Mouse (Mus musculus) neural tube, embryonic 10.5 days (tissue): ENCODE measurements around the gene Olfr105-ps.

Experiments used
- DNase-seq: peaks from one replicate; pipeline ENCODE4 v3.0.0-alpha.2; 2017; ENCODE audit warnings: low spot score; ENCODE audit errors: extremely low spot score

The Olfr105-ps gene

DNA sequence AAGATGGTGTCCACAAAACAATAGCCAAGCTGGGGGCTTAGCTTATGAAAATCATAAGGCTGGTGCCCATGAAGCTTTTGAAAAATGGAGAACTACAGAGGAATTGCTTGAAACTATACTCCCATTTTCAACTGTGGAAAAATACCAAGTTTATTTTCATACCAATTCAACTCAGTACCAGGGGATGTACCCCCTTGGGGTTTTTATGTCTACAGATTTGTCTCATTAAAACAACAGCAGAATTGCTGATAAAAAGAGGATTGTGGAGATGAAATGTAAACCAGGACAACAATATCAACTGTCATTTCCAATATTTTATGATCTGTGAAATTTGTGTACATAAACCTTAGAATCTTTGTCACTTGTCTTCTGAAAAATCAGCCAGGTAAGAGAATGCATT lies at the start of gene Olfr105-ps:
Olfr105-ps (plus strand) TSS at position 301 of the 400 bp plus-strand sequence.
- no peak for DNase-seq

DNA sequence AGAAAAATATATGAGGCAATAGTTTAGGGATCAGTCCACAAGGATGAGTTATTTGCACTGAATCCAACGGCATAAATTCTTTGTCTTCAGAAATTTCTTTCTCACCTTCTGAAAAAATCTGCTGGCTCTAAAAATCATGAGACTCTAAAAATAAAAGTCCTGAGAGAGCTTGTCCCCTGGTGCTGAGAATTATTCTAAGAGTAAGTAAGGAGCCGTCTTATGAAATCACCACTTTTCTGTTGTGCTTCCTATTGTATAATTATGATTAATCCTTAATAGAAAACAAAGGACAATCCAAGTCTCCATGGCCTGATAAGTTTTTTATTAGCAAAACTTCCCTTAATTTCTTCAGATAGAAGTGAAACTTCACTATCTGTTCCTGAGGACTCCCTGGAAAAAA lies 39.2 kb upstream of the Olfr105-ps start, which contains the start of gene Olfr103:
Olfr103 (minus strand) TSS at position 101 of the 400 bp plus-strand sequence.
- DNase-seq: no peak

DNA sequence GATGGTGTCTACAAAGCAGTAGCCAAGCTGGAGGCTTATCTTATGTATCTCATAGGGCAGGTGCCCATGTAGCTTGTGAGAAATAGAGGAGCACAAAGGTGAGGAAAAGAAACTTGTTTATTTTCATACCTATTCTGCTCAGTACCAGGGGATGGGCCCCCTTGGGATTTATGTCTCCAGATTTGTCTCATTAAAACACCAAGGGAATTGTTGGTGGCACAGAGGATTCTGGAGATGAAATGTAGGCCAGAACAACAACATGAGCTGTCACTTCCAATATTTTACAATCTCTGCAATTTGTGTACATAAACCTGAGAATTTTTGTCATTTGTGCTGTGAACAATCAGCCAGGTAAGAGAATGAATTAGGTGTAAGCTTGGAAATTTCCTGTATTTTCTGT lies 19.6 kb upstream of the Olfr105-ps start, which contains the start of gene Olfr104-ps:
Olfr104-ps (plus strand) TSS at position 301 of the 400 bp plus-strand sequence.
- DNase-seq: no peak

DNA sequence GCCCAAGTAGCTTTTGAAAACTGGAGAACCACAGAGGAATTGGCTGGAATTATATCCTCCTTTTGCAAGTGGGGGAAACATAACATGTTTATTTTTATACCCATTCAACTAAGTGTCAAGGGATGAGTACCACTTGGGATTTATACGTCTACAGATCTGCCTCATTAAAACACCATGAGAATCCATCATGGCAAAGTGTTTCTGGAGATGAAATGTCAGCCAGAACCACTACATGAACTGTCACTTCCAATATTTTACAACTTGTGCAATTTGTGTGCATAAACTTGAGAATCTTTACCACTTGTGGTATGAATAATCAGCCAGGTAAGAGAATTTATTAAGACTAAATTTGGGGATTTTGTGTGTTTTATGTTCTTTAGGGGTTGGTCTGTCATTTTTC lies 11.3 kb downstream of the Olfr105-ps start, which contains the start of gene Olfr106-ps:
Olfr106-ps (plus strand) TSS at position 301 of the 400 bp plus-strand sequence.
- DNase-seq: no peak

DNA sequence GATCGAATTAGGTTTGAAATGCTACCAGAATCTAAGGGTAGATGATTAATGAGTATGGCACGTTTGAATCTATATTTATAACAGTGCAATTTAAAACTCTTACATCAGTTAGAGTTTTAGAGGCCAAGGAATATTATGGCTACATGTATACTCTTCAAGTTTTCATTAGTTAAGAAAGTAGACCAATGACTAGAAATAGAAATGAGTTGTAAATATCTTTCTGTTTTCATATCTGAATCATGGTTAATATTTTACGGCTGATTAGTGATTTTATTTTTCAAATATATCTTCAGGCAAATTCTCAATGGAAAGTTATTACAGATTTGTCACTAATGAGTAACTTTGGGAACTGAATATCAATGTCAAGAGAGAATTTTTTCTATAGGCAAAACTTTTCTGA lies 20.1 kb downstream of the Olfr105-ps start, which contains the start of gene Olfr107:
Olfr107 (plus strand) TSS at position 301 of the 400 bp plus-strand sequence.
- no peak for DNase-seq

DNA sequence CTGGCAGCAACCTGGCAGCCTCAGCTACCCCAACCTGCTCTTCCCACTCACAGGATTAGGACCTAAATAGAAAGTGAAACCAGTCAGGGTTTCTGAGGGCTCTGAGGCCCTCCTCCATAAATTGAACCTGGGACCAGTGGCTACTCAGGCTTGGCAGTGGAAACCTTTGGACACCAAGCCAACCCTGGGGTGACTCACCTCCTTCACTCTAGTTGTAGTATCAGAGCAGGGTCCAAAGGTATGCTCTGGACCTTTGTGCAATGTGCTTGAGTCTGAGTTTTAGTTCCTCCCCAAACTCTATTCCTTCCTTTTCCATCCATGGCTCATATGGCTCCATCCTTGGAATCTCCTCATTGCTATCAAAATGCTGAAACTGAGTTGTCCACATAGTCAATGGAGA lies 34.5 kb downstream of the Olfr105-ps start:
- DNase-seq: no peak
